Comparison of ENCODE assay signal across 22 mouse cellular contexts in the genomic region with DNA sequence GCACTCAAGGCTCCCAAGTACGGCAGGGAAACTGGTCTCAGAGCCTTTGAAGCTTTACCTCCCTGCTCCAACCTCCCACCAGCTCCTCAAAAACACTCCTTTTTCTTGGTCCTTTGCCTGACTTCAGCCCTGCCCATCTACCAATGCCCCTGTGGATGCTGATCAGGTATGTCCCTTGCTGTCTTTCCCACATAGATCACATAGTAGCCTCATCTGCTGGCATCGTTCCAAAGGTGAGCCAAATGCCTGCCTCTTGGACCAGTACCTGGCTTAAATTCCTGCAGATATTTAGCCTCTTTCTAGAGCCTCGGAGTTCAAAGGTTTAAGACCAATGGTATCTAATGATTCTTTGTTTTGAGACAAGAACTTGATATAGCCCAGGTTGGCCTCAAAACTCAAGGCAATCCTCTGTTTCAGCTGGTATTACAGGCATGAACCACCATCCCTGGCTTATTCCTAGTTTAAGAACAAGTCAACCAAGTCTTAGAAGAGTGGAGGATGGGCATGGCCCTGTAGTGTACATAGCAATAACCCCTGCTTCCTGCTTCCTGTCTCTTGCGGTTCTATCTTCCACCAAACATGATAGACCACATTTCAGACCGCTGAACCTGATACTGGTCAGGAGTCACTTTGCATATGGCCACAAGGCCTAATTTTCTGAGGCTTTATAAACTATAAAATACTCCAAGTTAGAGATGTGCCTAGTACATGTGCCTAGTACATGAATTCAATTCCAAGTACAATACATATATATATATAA. TPM values are rescaled to one million over a fixed set of nuclear protein-coding genes. Genes with fewer than 3 reads are reported as not detected.
A peak's percentile ranks its signal among the peaks of the same experiment; 100 is the strongest.
DNase-seq lines count a peak whose midpoint lies in the region; ATAC-seq and TF ChIP-seq lines count a peak whose summit lies in the region.
"Had no signal": no experiment of that assay in that cellular context is flagged by ENCODE, and none has a peak within 500 bp of the region (broad histone marks: within the 10 kb centered on the region; RNA-seq: fewer than 3 reads in every experiment).

No protein-coding gene starts in this region.

- TF ChIP-seq POLR2A in MEL (IDR thresholded peaks at IDR 0.05; ENCODE audit: control insufficient read depth in 1 of 2, insufficient read depth in 1 of 2, low read depth in 1 of 2, low read length in 2 of 2, poor library complexity in 1 of 2) = no peak

- H3K4me1 ChIP-seq in MEL (ENCODE audit: control insufficient read depth in 1 of 2, insufficient read depth in 2 of 2, low read length in 2 of 2) = peaks cover 17 to 24% of the 10 kb centered on the region in 2 experiments

- no peak overlapping the region for H3K27ac ChIP-seq in MEL (ENCODE audit: control insufficient read depth, low read depth, low read length)
- H3K27ac ChIP-seq: kidney, postnatal 0 days; layer of hippocampus, adult 2 months; limb, embryonic 10.5 days; stomach, embryonic 15.5 days had no signal

- TF ChIP-seq EP300 in MEL (IDR thresholded peaks at IDR 0.05; ENCODE audit: low read depth in 1 of 2, low read length in 2 of 2) = peak; percentile 48 to 70; a peak in 2 of 4 replicates

- no peak overlapping the region for H3K4me3 ChIP-seq in MEL (ENCODE audit: control insufficient read depth in 1 of 2, insufficient read depth in 1 of 2, low read depth in 2 of 2, low read length in 2 of 2)
- H3K4me3 ChIP-seq: heart, embryonic 12.5 days; hindbrain, embryonic 10.5 days; layer of hippocampus, adult 2 months; limb, embryonic 10.5 days; myocyte; stomach, embryonic 15.5 days had no signal

- TF ChIP-seq CTCF in MEL (IDR thresholded peaks at IDR 0.05 in 2 of 3, conservative IDR thresholded peaks at IDR 0.05 in 1 of 3; ENCODE audit: control insufficient read depth in 1 of 3, insufficient read depth in 1 of 3, low read depth in 2 of 3, low read length in 3 of 3, poor library complexity in 1 of 3, severe bottlenecking in 1 of 3) = no peak

- no peak for TF ChIP-seq RAD21 in MEL (IDR thresholded peaks at IDR 0.05; ENCODE audit: low read depth, low read length)

- H3K27me3 ChIP-seq in MEL (ENCODE audit: control insufficient read depth in 1 of 2, insufficient read depth in 2 of 2, low read length in 2 of 2) = no peaks in the 10 kb centered on the region
- H3K27me3 ChIP-seq: heart, embryonic 12.5 days; stomach, embryonic 15.5 days had no signal

- no peaks in the 10 kb centered on the region for H3K79me2 ChIP-seq in MEL (ENCODE audit: control insufficient read depth, insufficient read depth, low read length, poor library complexity)

- no peak overlapping the region for H3K9ac ChIP-seq in MEL (ENCODE audit: control insufficient read depth, low read depth, low read length, poor library complexity, severe bottlenecking)
- H3K9ac ChIP-seq: stomach, embryonic 15.5 days had no signal

- peaks cover 0 to 12% of the 10 kb centered on the region in 2 experiments; a peak in 2 of 4 replicates for H3K36me3 ChIP-seq in MEL (ENCODE audit: control insufficient read depth in 1 of 2, insufficient read depth in 2 of 2, low read length in 2 of 2)

- DNase-seq in kidney, postnatal 10 days = peak; percentile 25
- no peak for DNase-seq in kidney, postnatal 4 days
- DNase-seq in 416B (ENCODE audit: low read depth) = peak; percentile 86
- DNase-seq in MEL (ENCODE audit: low read depth, low spot score) = peak; percentile 61
- no peak for DNase-seq in frontal cortex, postnatal 36 days (ENCODE audit: low spot score in 2 of 2)
- DNase-seq in ovary, adult 18-20 months (ENCODE audit: low spot score) = no peak
- DNase-seq in spleen, adult 12 weeks (ENCODE audit: low spot score) = no peak
- DNase-seq: adrenal gland, postnatal 25 days; cerebellum, adult 9-10 months; gastrocnemius, postnatal 10 days; heart, adult 18-20 months; heart, postnatal 10 days had no signal

- no peaks in the 10 kb centered on the region for H3K9me3 ChIP-seq in MEL (replicated peaks; ENCODE audit: insufficient read depth, low read length)
- H3K9me3 ChIP-seq: heart, embryonic 12.5 days; hindbrain, embryonic 10.5 days; limb, embryonic 10.5 days; stomach, embryonic 15.5 days had no signal

- 0 out of 2 replicates have a peak, but pooled peaks have one; percentile 25 for ATAC-seq in granulocyte monocyte progenitor cell, adult 5-6 weeks (replicated peaks; ENCODE audit: poor library complexity, severe bottlenecking)
- ATAC-seq: midbrain, embryonic 16.5 days had no signal

TF ChIP-seq in MEL, 35 proteins besides CTCF, POLR2A, EP300 and RAD21 (continues in another document):
- TF ChIP-seq GATA1 (IDR thresholded peaks at IDR 0.05; ENCODE audit: low read depth, low read length) (peak; percentile 62), MYC (IDR thresholded peaks at IDR 0.05; ENCODE audit: low read depth, low read length) (no peak), JUND (IDR thresholded peaks at IDR 0.05; ENCODE audit: low read depth, low read length) (no peak), BHLHE40 (IDR thresholded peaks at IDR 0.05; ENCODE audit: borderline replicate concordance, low read depth, low read length) (0 out of 2 replicates have a peak, but pooled peaks have one; percentile 53), POLR2AphosphoS5 (IDR thresholded peaks at IDR 0.05; ENCODE audit: borderline replicate concordance, low read depth, low read length) (no peak), ETS1 (IDR thresholded peaks at IDR 0.05; ENCODE audit: low read depth, low read length) (peak; percentile 52), MAZ (IDR thresholded peaks at IDR 0.05; ENCODE audit: low read depth, low read length) (no peak), NELFE (IDR thresholded peaks at IDR 0.05; ENCODE audit: low read depth, low read length) (no peak), MEF2A (IDR thresholded peaks at IDR 0.05; ENCODE audit: extremely low read depth, insufficient replicate concordance, low read depth, low read length, poor library complexity, severe bottlenecking) (no peak), MYB (IDR thresholded peaks at IDR 0.05; ENCODE audit: low read depth, low read length) (no peak), ZMIZ1 (IDR thresholded peaks at IDR 0.05; ENCODE audit: low read depth, low read length) (no peak), ZC3H11A (IDR thresholded peaks at IDR 0.05; ENCODE audit: low read depth, low read length) (no peak), HCFC1 (IDR thresholded peaks at IDR 0.05; ENCODE audit: low read depth, low read length) (peak; percentile 8; the same call in 1 of the 2 replicates), TAL1 (IDR thresholded peaks at IDR 0.05; ENCODE audit: low read length) (peak; percentile 26), MAFK (IDR thresholded peaks at IDR 0.05; ENCODE audit: borderline replicate concordance, low read depth, low read length) (no peak), CHD2 (IDR thresholded peaks at IDR 0.05; ENCODE audit: low read length) (peak; percentile 43; the same call in 1 of the 2 replicates), RCOR1 (IDR thresholded peaks at IDR 0.05; ENCODE audit: low read depth, low read length) (no peak), SMC3 (IDR thresholded peaks at IDR 0.05; ENCODE audit: low read depth, low read length) (no peak), UBTF (IDR thresholded peaks at IDR 0.05; ENCODE audit: borderline replicate concordance, insufficient read depth, low read depth, low read length) (no peak), NRF1 (IDR thresholded peaks at IDR 0.05; ENCODE audit: insufficient read depth, low read depth, low read length, poor library complexity, severe bottlenecking) (no peak), MAX (IDR thresholded peaks at IDR 0.05; ENCODE audit: low read length) (no peak), GABPA (IDR thresholded peaks at IDR 0.05; ENCODE audit: low read depth, low read length) (no peak), E2F4 (IDR thresholded peaks at IDR 0.05; ENCODE audit: borderline replicate concordance, low read depth, low read length) (no peak), USF1 (IDR thresholded peaks at IDR 0.05; ENCODE audit: low read depth, low read length) (no peak), TBP (IDR thresholded peaks at IDR 0.05; ENCODE audit: low read depth, low read length) (no peak), POLR2AphosphoS2 (IDR thresholded peaks at IDR 0.05; ENCODE audit: low read length) (no peak), KAT2A (conservative IDR thresholded peaks at IDR 0.05; ENCODE audit: low read depth, low read length) (no peak)

RNA-seq across cellular contexts. Expression of gene Rab25, which starts 4.3 kb away (rescaled TPM):
- total RNA-seq in MEL (2012; rRNA removed) = 0.75 and 0.96 TPM in 2 replicates
- 1 to 10 TPM in 1 of 2 experiments, not detected in 1; 1.9 TPM for polyA plus RNA-seq in MEL (2012; ENCODE audit: insufficient read depth in 1 of 2, insufficient read length in 2 of 2, low read depth in 1 of 2, low replicate concordance in 2 of 2, missing spikeins in 1 of 2)
- total RNA-seq in granulocyte monocyte progenitor cell, adult 5-6 weeks (2014; fragmentation: Nextera tagmentation) = 1.0 and 1.2 TPM in 2 replicates
- not detected in 2 replicates for total RNA-seq in granulocyte monocyte progenitor cell, adult 5-6 weeks (2017)
- total RNA-seq: adrenal gland, postnatal 25 days; gastrocnemius, postnatal 10 days; heart, postnatal 10 days; layer of hippocampus, adult 2 months; layer of hippocampus, postnatal 25 days had no signal

RNA-seq across cellular contexts. Expression of gene Lamtor2, which starts 9.0 kb away (rescaled TPM):
- total RNA-seq in MEL (2012; rRNA removed) = 125 and 127 TPM in 2 replicates
- polyA plus RNA-seq in MEL (2012; ENCODE audit: insufficient read depth in 1 of 2, insufficient read length in 2 of 2, low read depth in 1 of 2, low replicate concordance in 2 of 2, missing spikeins in 1 of 2) = 100 to 1,000 TPM in 1 of 2 experiments, not detected in 1; 188 TPM
- 60.7 and 74.3 TPM in 2 replicates for total RNA-seq in granulocyte monocyte progenitor cell, adult 5-6 weeks (2014; fragmentation: Nextera tagmentation)
- total RNA-seq in granulocyte monocyte progenitor cell, adult 5-6 weeks (2017) = 102 and 122 TPM in 2 replicates

RNA-seq across cellular contexts. Expression of gene Ubqln4, which starts 9.7 kb away (rescaled TPM):
- 73.0 and 83.0 TPM in 2 replicates for total RNA-seq in MEL (2012; rRNA removed)
- 100 to 1,000 TPM in 1 of 2 experiments, 10 to 100 TPM in 1; 43.6 to 171 TPM for polyA plus RNA-seq in MEL (2012; ENCODE audit: insufficient read depth in 1 of 2, insufficient read length in 2 of 2, low read depth in 1 of 2, low replicate concordance in 2 of 2, missing spikeins in 1 of 2)
- 64.7 and 67.9 TPM in 2 replicates for total RNA-seq in granulocyte monocyte progenitor cell, adult 5-6 weeks (2014; fragmentation: Nextera tagmentation)
- 37.9 and 39.6 TPM in 2 replicates for total RNA-seq in granulocyte monocyte progenitor cell, adult 5-6 weeks (2017)

RNA-seq across cellular contexts. Expression of gene Mex3a, which starts 11.6 kb away (rescaled TPM):
- 4.3 and 5.5 TPM in 2 replicates for total RNA-seq in MEL (2012; rRNA removed)
- 10 to 100 TPM in 1 of 2 experiments, not detected in 1; 10.1 TPM for polyA plus RNA-seq in MEL (2012; ENCODE audit: insufficient read depth in 1 of 2, insufficient read length in 2 of 2, low read depth in 1 of 2, low replicate concordance in 2 of 2, missing spikeins in 1 of 2)
- total RNA-seq in granulocyte monocyte progenitor cell, adult 5-6 weeks (2014; fragmentation: Nextera tagmentation) = 3.8 and 5.1 TPM in 2 replicates
- total RNA-seq in granulocyte monocyte progenitor cell, adult 5-6 weeks (2017) = 1.7 and 2.5 TPM in 2 replicates

RNA-seq across cellular contexts. Expression of gene Ssr2, which starts 31.8 kb away (rescaled TPM):
- total RNA-seq in MEL (2012; rRNA removed) = 500 and 594 TPM in 2 replicates
- 100 to 1,000 TPM; 176 to 706 TPM for polyA plus RNA-seq in MEL (2012; ENCODE audit: insufficient read depth in 1 of 2, insufficient read length in 2 of 2, low read depth in 1 of 2, low replicate concordance in 2 of 2, missing spikeins in 1 of 2)
- 401 and 434 TPM in 2 replicates for total RNA-seq in granulocyte monocyte progenitor cell, adult 5-6 weeks (2014; fragmentation: Nextera tagmentation)
- 225 and 243 TPM in 2 replicates for total RNA-seq in granulocyte monocyte progenitor cell, adult 5-6 weeks (2017)

Comparison
In these comparisons a context has a peak if more than half of its experiments do, and no peak if none do; other contexts are left out.
1. DNase-seq: peak in kidney, postnatal 10 days (single experiment), 416B (single experiment) and MEL (single experiment); none in kidney, postnatal 4 days (0 of 2), frontal cortex, postnatal 36 days (0 of 2), ovary, adult 18-20 months (single experiment) and spleen, adult 12 weeks (single experiment).